Mouse (Mus musculus) testis, adult 2 months (tissue): ENCODE results near the gene Slc9a3r1.

ENCODE experiments used
- CTCF ChIP-seq: fragments of 200-500 bp; IDR thresholded peaks from 2 replicates; pipeline ENCODE4 v1.5.1; 2012; ENCODE audit warnings: low read depth, mild to moderate bottlenecking, inconsistent platforms, low read length, moderate library complexity; ENCODE audit not compliant: control insufficient read depth, insufficient read depth, insufficient replicate concordance
- POLR2A ChIP-seq: fragments of 200-500 bp; IDR thresholded peaks from 2 replicates; pipeline ENCODE4 v1.6.1; 2012; ENCODE audit warnings: low read depth, mild to moderate bottlenecking, inconsistent platforms, low read length, moderate library complexity; ENCODE audit not compliant: control insufficient read depth

- no peak for TF ChIP-seq CTCF
- no peak for TF ChIP-seq POLR2A
Measured at GRCm38 (mm10) chr11:115197558-115197957, 34.4 kb downstream of the Slc9a3r1 start.
